Mouse (Mus musculus): Measurements from ENCODE around the gene Acad11. TPM values are rescaled to one million over a fixed set of nuclear protein-coding genes. Genes with fewer than 3 reads are reported as not detected.
A peak's percentile ranks its signal among the peaks of the same experiment; 100 is the strongest.

Acad11 gene
- polyA plus RNA-seq, 2 experiments: 13.5 to 16.3 TPM

GRCm38 (mm10) chr9:104161117-104161516, 97.9 kb downstream of the Acad11 start:
- Histone ChIP-seq H3K9ac (replicated peaks) (no peak overlapping the region), H3K27me3 (ENCODE audit: control insufficient read depth, insufficient read depth, low read length) (no peaks in the 10 kb centered on the region), H3K36me3 (replicated peaks; ENCODE audit: control insufficient read depth, insufficient read depth, low read depth) (peaks cover 19% of the 10 kb centered on the region), H3K4me2 (ENCODE audit: low read depth) (no peak overlapping the region), H3K4me1 (replicated peaks; ENCODE audit: control insufficient read depth in 2 of 2, insufficient read depth in 2 of 2, low read length in 1 of 2) (no peaks in the 10 kb centered on the region), H3K4me3 (ENCODE audit: insufficient read depth in 1 of 2, low read depth in 2 of 2, low read length in 2 of 2) (no peak overlapping the region), H3K27ac (no peak overlapping the region), H3K9me3 (ENCODE audit: control insufficient read depth, low read length) (no peaks in the 10 kb centered on the region)
- ATAC-seq (ENCODE audit: insufficient read depth): peak; percentile 68
- 68% methylated on average over 7 of the region's 7 CpGs for WGBS (ENCODE audit: insufficient replicate concordance)
- TF ChIP-seq CTCF (IDR thresholded peaks at IDR 0.05; ENCODE audit: low read depth) (no peak), EP300 (IDR thresholded peaks at IDR 0.05; ENCODE audit: low read depth) (no peak)
- DNase-seq (ENCODE audit: low read depth in 3 of 3, low spot score in 3 of 3): peak; percentile 7 to 23 (median 11)

GRCm38 (mm10) chr9:104164194-104164593, 101.0 kb downstream of the Acad11 start:
- Histone ChIP-seq H3K9me3 (ENCODE audit: control insufficient read depth, low read length) (no peaks in the 10 kb centered on the region), H3K4me1 (replicated peaks; ENCODE audit: control insufficient read depth in 2 of 2, insufficient read depth in 2 of 2, low read length in 1 of 2) (no peaks in the 10 kb centered on the region), H3K4me3 (ENCODE audit: insufficient read depth in 1 of 2, low read depth in 2 of 2, low read length in 2 of 2) (no peak overlapping the region), H3K36me3 (replicated peaks; ENCODE audit: control insufficient read depth, insufficient read depth, low read depth) (peaks cover 18% of the 10 kb centered on the region), H3K9ac (replicated peaks) (no peak overlapping the region), H3K27ac (no peak overlapping the region), H3K4me2 (ENCODE audit: low read depth) (no peak overlapping the region), H3K27me3 (ENCODE audit: control insufficient read depth, insufficient read depth, low read length) (no peaks in the 10 kb centered on the region)
- TF ChIP-seq CTCF (IDR thresholded peaks at IDR 0.05; ENCODE audit: low read depth) (no peak), EP300 (IDR thresholded peaks at IDR 0.05; ENCODE audit: low read depth) (no peak)
- ATAC-seq (ENCODE audit: insufficient read depth) (no peak), DNase-seq (ENCODE audit: low read depth in 3 of 3, low spot score in 3 of 3) (no peak)
- WGBS (ENCODE audit: insufficient replicate concordance): 74% methylated on average over 5 of the region's 5 CpGs

- H3K9me3 ChIP-seq (ENCODE audit: control insufficient read depth, low read length): no peaks in the 10 kb centered on the region
- no peak for DNase-seq (ENCODE audit: low read depth in 3 of 3, low spot score in 3 of 3)
- H3K27ac ChIP-seq: no peak overlapping the region
- no peaks in the 10 kb centered on the region for H3K27me3 ChIP-seq (ENCODE audit: control insufficient read depth, insufficient read depth, low read length)
- no peaks in the 10 kb centered on the region for H3K4me1 ChIP-seq (replicated peaks; ENCODE audit: control insufficient read depth in 2 of 2, insufficient read depth in 2 of 2, low read length in 1 of 2)
- peaks cover 15% of the 10 kb centered on the region for H3K36me3 ChIP-seq (replicated peaks; ENCODE audit: control insufficient read depth, insufficient read depth, low read depth)
- H3K4me3 ChIP-seq (ENCODE audit: insufficient read depth in 1 of 2, low read depth in 2 of 2, low read length in 2 of 2): no peak overlapping the region
- 78% methylated on average over 5 of the region's 5 CpGs for WGBS (ENCODE audit: insufficient replicate concordance)
- H3K9ac ChIP-seq (replicated peaks): no peak overlapping the region
- TF ChIP-seq EP300 (IDR thresholded peaks at IDR 0.05; ENCODE audit: low read depth): no peak
- TF ChIP-seq CTCF (IDR thresholded peaks at IDR 0.05; ENCODE audit: low read depth): no peak
- ATAC-seq (ENCODE audit: insufficient read depth): no peak
- no peak overlapping the region for H3K4me2 ChIP-seq (ENCODE audit: low read depth)
These were observed 102.7 kb downstream of the Acad11 start for GRCm38 (mm10) chr9:104165926-104166325.

DNA sequence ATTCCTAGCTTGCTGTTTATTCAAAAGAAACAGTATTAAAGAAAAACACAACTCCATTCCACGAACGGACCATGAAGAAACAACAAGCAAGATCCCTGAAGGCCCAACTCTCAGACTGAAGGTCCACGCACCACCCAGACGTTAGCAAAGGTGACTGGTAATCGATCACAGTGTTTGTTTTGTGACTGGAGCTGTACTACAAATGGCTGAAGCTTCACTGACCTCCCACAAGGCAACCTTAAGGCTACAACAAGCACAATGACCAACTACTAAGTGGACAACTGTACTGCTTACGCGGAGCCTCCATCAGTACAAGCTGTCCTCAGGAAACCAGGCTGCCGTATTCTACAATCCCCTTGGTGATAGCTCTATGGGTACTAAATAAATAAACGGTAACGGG, 106.8 kb downstream of the Acad11 start:
- DNase-seq (ENCODE audit: low read depth in 3 of 3, low spot score in 3 of 3) (no peak), ATAC-seq (ENCODE audit: insufficient read depth) (no peak)
- Histone ChIP-seq H3K27ac (no peak overlapping the region), H3K4me1 (replicated peaks; ENCODE audit: control insufficient read depth in 2 of 2, insufficient read depth in 2 of 2, low read length in 1 of 2) (no peaks in the 10 kb centered on the region), H3K4me3 (ENCODE audit: insufficient read depth in 1 of 2, low read depth in 2 of 2, low read length in 2 of 2) (no peak overlapping the region), H3K36me3 (replicated peaks; ENCODE audit: control insufficient read depth, insufficient read depth, low read depth) (peaks cover 4% of the 10 kb centered on the region), H3K9me3 (ENCODE audit: control insufficient read depth, low read length) (no peaks in the 10 kb centered on the region), H3K4me2 (ENCODE audit: low read depth) (no peak overlapping the region), H3K27me3 (ENCODE audit: control insufficient read depth, insufficient read depth, low read length) (no peaks in the 10 kb centered on the region), H3K9ac (replicated peaks) (no peak overlapping the region)
- no peak for TF ChIP-seq EP300 (IDR thresholded peaks at IDR 0.05; ENCODE audit: low read depth)
- TF ChIP-seq CTCF (IDR thresholded peaks at IDR 0.05; ENCODE audit: low read depth): no peak
- WGBS (ENCODE audit: insufficient replicate concordance): 82% methylated on average over 10 of the region's 10 CpGs

- WGBS (ENCODE audit: insufficient replicate concordance): 81% methylated on average over 6 of the region's 6 CpGs
- no peak for TF ChIP-seq CTCF (IDR thresholded peaks at IDR 0.05; ENCODE audit: low read depth)
- TF ChIP-seq EP300 (IDR thresholded peaks at IDR 0.05; ENCODE audit: low read depth): no peak
- Histone ChIP-seq H3K4me1 (replicated peaks; ENCODE audit: control insufficient read depth in 2 of 2, insufficient read depth in 2 of 2, low read length in 1 of 2) (no peaks in the 10 kb centered on the region), H3K36me3 (replicated peaks; ENCODE audit: control insufficient read depth, insufficient read depth, low read depth) (peaks cover 10% of the 10 kb centered on the region), H3K27me3 (ENCODE audit: control insufficient read depth, insufficient read depth, low read length) (no peaks in the 10 kb centered on the region), H3K9ac (replicated peaks) (no peak overlapping the region), H3K4me3 (ENCODE audit: insufficient read depth in 1 of 2, low read depth in 2 of 2, low read length in 2 of 2) (no peak overlapping the region), H3K27ac (no peak overlapping the region), H3K9me3 (ENCODE audit: control insufficient read depth, low read length) (no peaks in the 10 kb centered on the region), H3K4me2 (ENCODE audit: low read depth) (no peak overlapping the region)
- ATAC-seq (ENCODE audit: insufficient read depth) (no peak), DNase-seq (ENCODE audit: low read depth in 3 of 3, low spot score in 3 of 3) (no peak)
These were observed 108.5 kb downstream of the Acad11 start for GRCm38 (mm10) chr9:104171651-104172050.

Measured in liver, embryonic 14.5 days (tissue).